Mouse (Mus musculus): ENCODE data around the gene Ap1m1. TPM values are rescaled to one million over a fixed set of nuclear protein-coding genes. Genes with fewer than 3 reads are reported as not detected.

The Ap1m1 gene
- polyA plus RNA-seq, 1 experiment from 2014 or later, result 131 TPM

- Histone ChIP-seq H3K27me3 (ENCODE audit: insufficient read depth, poor library complexity, severe bottlenecking) (no peaks in the 10 kb centered on the region), H3K4me3 (no peak overlapping the region), H3K9me3 (no peaks in the 10 kb centered on the region), H3K27ac (0 out of 2 replicates have a peak overlapping the region, but pooled peaks have one; percentile 26), H3K4me1 (peaks cover 8% of the 10 kb centered on the region), H3K36me3 (no peaks in the 10 kb centered on the region)
- DNase-seq (ENCODE audit: low spot score), result no peak
- 31% methylated on average over 3 of the region's 3 CpGs for WGBS
Measured at GRCm38 (mm10) chr8:72277244-72277643, 37.4 kb downstream of the Ap1m1 start.

DNA sequence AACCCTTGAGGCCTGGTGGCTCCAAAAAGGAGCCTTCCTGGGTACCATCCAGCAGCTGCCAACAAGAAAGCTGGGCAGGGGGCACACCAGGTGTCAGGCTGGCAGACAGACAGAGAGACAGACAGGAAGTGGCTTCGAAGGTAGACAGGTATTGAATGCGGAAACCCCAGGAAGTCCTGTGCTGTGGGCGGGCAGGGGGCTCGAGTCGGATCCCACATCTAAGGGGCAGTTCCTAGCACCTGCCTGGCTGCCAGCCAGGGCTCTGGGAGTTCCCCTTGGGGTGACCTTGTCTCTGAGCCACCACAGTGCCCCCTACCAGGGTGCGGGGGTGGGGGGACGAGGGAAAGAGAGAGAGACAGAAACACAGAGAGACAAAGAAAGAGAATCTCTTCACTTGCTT lies 39.3 kb downstream of the Ap1m1 start:
- H3K4me3 ChIP-seq, result no peak overlapping the region
- no peak for DNase-seq (ENCODE audit: low spot score)
- H3K4me1 ChIP-seq, result no peaks in the 10 kb centered on the region
- peak overlapping the region; percentile 18; the same call in 1 of the 2 replicates for H3K27ac ChIP-seq
- no peaks in the 10 kb centered on the region for H3K9me3 ChIP-seq
- 80% methylated on average over 7 of the region's 7 CpGs for WGBS
- H3K36me3 ChIP-seq, result no peaks in the 10 kb centered on the region
- H3K27me3 ChIP-seq (ENCODE audit: insufficient read depth, poor library complexity, severe bottlenecking), result no peaks in the 10 kb centered on the region

- no peak for DNase-seq (ENCODE audit: low spot score)
- 31% methylated on average over 3 of the region's 3 CpGs for WGBS
- no peaks in the 10 kb centered on the region for H3K36me3 ChIP-seq
- no peak overlapping the region for H3K27ac ChIP-seq
- H3K9me3 ChIP-seq, result no peaks in the 10 kb centered on the region
- no peaks in the 10 kb centered on the region for H3K4me1 ChIP-seq
- no peaks in the 10 kb centered on the region for H3K27me3 ChIP-seq (ENCODE audit: insufficient read depth, poor library complexity, severe bottlenecking)
- H3K4me3 ChIP-seq, result no peak overlapping the region
Measured at GRCm38 (mm10) chr8:72281634-72282033, 41.8 kb downstream of the Ap1m1 start.

DNA sequence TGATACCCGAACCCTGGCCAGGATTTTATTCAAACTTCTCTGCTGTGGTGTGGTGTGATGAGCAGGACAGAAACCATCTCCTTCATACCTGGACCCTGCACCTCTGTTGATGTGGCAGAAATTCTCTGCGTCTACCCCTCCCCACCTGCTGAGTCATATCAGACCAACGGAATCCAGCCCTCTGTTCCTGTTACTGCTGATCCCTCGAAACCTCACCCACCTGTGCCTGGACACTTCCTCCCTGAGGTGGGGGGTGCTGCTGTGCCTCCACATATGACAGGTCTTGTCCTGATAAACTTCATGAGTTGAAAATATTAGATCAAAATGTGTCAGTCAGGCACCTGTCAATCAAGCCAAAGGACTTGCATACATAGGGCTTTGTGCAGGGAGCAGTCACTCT lies 45.5 kb downstream of the Ap1m1 start:
- Histone ChIP-seq H3K36me3 (no peaks in the 10 kb centered on the region), H3K4me3 (no peak overlapping the region), H3K27ac (no peak overlapping the region), H3K4me1 (no peaks in the 10 kb centered on the region), H3K9me3 (no peaks in the 10 kb centered on the region), H3K27me3 (ENCODE audit: insufficient read depth, poor library complexity, severe bottlenecking) (no peaks in the 10 kb centered on the region)
- 64% methylated on average over 4 of the region's 4 CpGs for WGBS
- DNase-seq (ENCODE audit: low spot score), result no peak

- Histone ChIP-seq H3K36me3 (no peaks in the 10 kb centered on the region), H3K27ac (no peak overlapping the region), H3K27me3 (ENCODE audit: insufficient read depth, poor library complexity, severe bottlenecking) (no peaks in the 10 kb centered on the region), H3K4me3 (no peak overlapping the region), H3K9me3 (no peaks in the 10 kb centered on the region), H3K4me1 (peaks cover 4% of the 10 kb centered on the region; the same call in 1 of the 2 replicates)
- no peak for DNase-seq (ENCODE audit: low spot score)
Measured at GRCm38 (mm10) chr8:72289051-72289450, 49.2 kb downstream of the Ap1m1 start.

DNA sequence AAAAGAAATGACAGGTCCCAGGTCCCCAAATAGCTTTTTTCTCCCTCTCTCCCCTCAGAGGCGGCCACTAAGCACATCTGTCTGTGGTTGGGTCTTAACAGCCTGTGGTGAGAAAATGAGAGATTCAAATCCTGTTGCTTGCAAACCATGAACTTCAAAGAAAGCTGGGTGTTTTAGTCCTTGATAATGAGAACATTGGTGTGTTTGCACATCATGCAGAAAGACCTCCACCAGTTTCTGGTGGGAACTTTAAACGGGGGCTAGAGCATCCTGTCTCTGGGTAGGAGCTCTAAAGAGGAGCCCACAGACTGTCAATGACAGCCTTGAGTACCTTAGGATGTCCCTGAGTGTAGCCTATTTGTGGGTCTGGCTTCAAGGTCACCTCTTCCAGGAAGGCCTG lies 51.3 kb downstream of the Ap1m1 start:
- H3K27ac ChIP-seq, result no peak overlapping the region
- H3K27me3 ChIP-seq (ENCODE audit: insufficient read depth, poor library complexity, severe bottlenecking), result no peaks in the 10 kb centered on the region
- H3K9me3 ChIP-seq, result no peaks in the 10 kb centered on the region
- no peak overlapping the region for H3K4me3 ChIP-seq
- peaks cover 24% of the 10 kb centered on the region for H3K4me1 ChIP-seq
- 63% methylated on average over 2 of the region's 2 CpGs for WGBS
- no peaks in the 10 kb centered on the region for H3K36me3 ChIP-seq
- DNase-seq (ENCODE audit: low spot score), result no peak

DNA sequence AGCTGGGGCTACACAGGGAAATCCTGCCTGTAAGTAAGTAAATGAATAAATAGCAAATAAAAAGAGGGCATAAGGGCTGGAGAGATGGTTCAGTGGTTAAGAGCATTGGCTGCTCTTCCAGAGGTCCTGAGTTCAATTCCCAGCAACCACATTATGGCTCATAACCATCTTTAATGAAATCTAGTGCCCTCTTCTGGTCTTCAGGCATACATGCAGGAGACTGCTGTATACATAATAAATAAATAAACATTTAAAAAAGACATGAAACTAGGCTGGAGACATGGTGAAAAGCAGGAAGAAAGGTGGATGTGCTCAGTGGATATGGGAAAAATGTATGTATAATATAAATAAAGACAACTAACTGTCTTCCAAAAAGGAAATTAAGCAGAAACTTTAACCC lies 53.5 kb downstream of the Ap1m1 start:
- H3K36me3 ChIP-seq, result no peaks in the 10 kb centered on the region
- peaks cover 25% of the 10 kb centered on the region for H3K4me1 ChIP-seq

GRCm38 (mm10) chr8:72295125-72295524 lies 55.3 kb downstream of the Ap1m1 start:
- no peaks in the 10 kb centered on the region for H3K27me3 ChIP-seq (ENCODE audit: insufficient read depth, poor library complexity, severe bottlenecking)
- no peak for DNase-seq (ENCODE audit: low spot score)
- H3K9me3 ChIP-seq, result no peaks in the 10 kb centered on the region
- no peak overlapping the region for H3K4me3 ChIP-seq
- H3K36me3 ChIP-seq, result no peaks in the 10 kb centered on the region
- 60% methylated on average over 3 of the region's 3 CpGs for WGBS
- H3K4me1 ChIP-seq, result peaks cover 25% of the 10 kb centered on the region
- H3K27ac ChIP-seq, result peak overlapping the region; percentile 84

More for the DNA sequence above, 53.5 kb downstream of the Ap1m1 start:
- Histone ChIP-seq H3K4me3 (no peak overlapping the region), H3K27ac (no peak overlapping the region), H3K9me3 (no peaks in the 10 kb centered on the region), H3K27me3 (ENCODE audit: insufficient read depth, poor library complexity, severe bottlenecking) (no peaks in the 10 kb centered on the region)
- no peak for DNase-seq (ENCODE audit: low spot score)

DNA sequence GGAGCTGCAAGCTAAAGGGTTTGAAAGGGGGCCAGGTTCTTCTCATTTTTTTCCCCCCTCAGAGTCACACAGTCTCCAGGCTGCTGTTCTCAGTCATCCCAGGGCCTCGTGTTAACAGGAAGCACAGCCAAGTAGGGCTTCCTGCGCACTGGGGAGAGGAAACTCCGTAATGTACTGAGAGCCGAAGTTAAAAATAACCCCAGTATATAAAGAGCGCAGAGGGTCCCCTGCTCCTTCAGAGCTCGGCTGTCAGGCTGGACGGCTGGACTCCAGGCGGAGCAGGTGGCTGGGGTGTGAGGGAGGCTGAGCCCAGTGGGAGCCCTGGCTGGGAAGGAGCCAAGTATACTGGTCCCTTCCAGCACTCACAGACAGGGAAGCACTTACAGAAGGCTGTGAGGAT lies 55.9 kb downstream of the Ap1m1 start:
- Histone ChIP-seq H3K4me1 (peaks cover 24% of the 10 kb centered on the region), H3K4me3 (no peak overlapping the region), H3K27me3 (ENCODE audit: insufficient read depth, poor library complexity, severe bottlenecking) (no peaks in the 10 kb centered on the region), H3K27ac (peak overlapping the region; percentile 84), H3K9me3 (no peaks in the 10 kb centered on the region), H3K36me3 (no peaks in the 10 kb centered on the region)
- WGBS, result 16% methylated on average over 8 of the region's 8 CpGs
- peak; percentile 92 for DNase-seq (ENCODE audit: low spot score)

- H3K4me3 ChIP-seq, result no peak overlapping the region
- H3K9me3 ChIP-seq, result no peaks in the 10 kb centered on the region
- no peaks in the 10 kb centered on the region for H3K27me3 ChIP-seq (ENCODE audit: insufficient read depth, poor library complexity, severe bottlenecking)
- H3K4me1 ChIP-seq, result peaks cover 22% of the 10 kb centered on the region
- H3K36me3 ChIP-seq, result no peaks in the 10 kb centered on the region
- 93% methylated on average over 8 of the region's 8 CpGs for WGBS
- H3K27ac ChIP-seq, result 0 out of 2 replicates have a peak overlapping the region, but pooled peaks have one; percentile 84
- DNase-seq (ENCODE audit: low spot score), result no peak
Measured at GRCm38 (mm10) chr8:72296561-72296960, 56.7 kb downstream of the Ap1m1 start.

GRCm38 (mm10) chr8:72298928-72299327 lies 59.1 kb downstream of the Ap1m1 start:
- DNase-seq (ENCODE audit: low spot score), result no peak
- Histone ChIP-seq H3K27me3 (ENCODE audit: insufficient read depth, poor library complexity, severe bottlenecking) (no peaks in the 10 kb centered on the region), H3K4me3 (no peak overlapping the region), H3K9me3 (no peaks in the 10 kb centered on the region), H3K4me1 (peaks cover 26% of the 10 kb centered on the region), H3K36me3 (no peaks in the 10 kb centered on the region), H3K27ac (no peak overlapping the region)
- WGBS, result 86% methylated on average over 1 of the region's 1 CpGs

- Histone ChIP-seq H3K27ac (no peak overlapping the region), H3K4me1 (peaks cover 9% of the 10 kb centered on the region; the same call in 1 of the 2 replicates), H3K36me3 (no peaks in the 10 kb centered on the region), H3K27me3 (ENCODE audit: insufficient read depth, poor library complexity, severe bottlenecking) (no peaks in the 10 kb centered on the region), H3K4me3 (no peak overlapping the region), H3K9me3 (no peaks in the 10 kb centered on the region)
- 75% methylated on average over 9 of the region's 9 CpGs for WGBS
- no peak for DNase-seq (ENCODE audit: low spot score)
Measured at GRCm38 (mm10) chr8:72300654-72301400, 61.0 kb downstream of the Ap1m1 start.

- H3K4me3 ChIP-seq, result no peak overlapping the region
- 74% methylated on average over 5 of the region's 5 CpGs for WGBS
- no peaks in the 10 kb centered on the region for H3K9me3 ChIP-seq
- no peaks in the 10 kb centered on the region for H3K36me3 ChIP-seq
- no peaks in the 10 kb centered on the region for H3K27me3 ChIP-seq (ENCODE audit: insufficient read depth, poor library complexity, severe bottlenecking)
- no peak overlapping the region for H3K27ac ChIP-seq
- H3K4me1 ChIP-seq, result peaks cover 5% of the 10 kb centered on the region; the same call in 1 of the 2 replicates
- DNase-seq (ENCODE audit: low spot score), result no peak
Measured at GRCm38 (mm10) chr8:72301497-72301896, 61.7 kb downstream of the Ap1m1 start.

All from heart, embryonic 10.5 days (tissue).